Mouse (Mus musculus) small intestine, adult 2 months (tissue): ENCODE data around the gene Lrrc43. TPM values are rescaled to one million over a fixed set of nuclear protein-coding genes. Genes with fewer than 3 reads are reported as not detected.
"Not testable (repeated sequence)": the region's sequence is repeated elsewhere in the genome, so short reads cannot be mapped to it uniquely, and the experiment has no call there.

Experiments
- H3K27ac ChIP-seq: fragments of 200-500 bp; 2 replicates; pipeline ENCODE4 v1.5.1; 2012; ENCODE audit warnings: low read depth, low read length, control low read depth, inconsistent platforms; ENCODE audit not compliant: insufficient read depth
- H3K27me3 ChIP-seq: fragments of 200-500 bp; 2 replicates; pipeline ENCODE4 v1.6.1; 2012; ENCODE audit warnings: mild to moderate bottlenecking, moderate library complexity, low read length, inconsistent platforms; ENCODE audit not compliant: control insufficient read depth, insufficient read depth
- H3K36me3 ChIP-seq: fragments of 200-500 bp; 2 replicates; pipeline ENCODE4 v1.6.1; 2012; ENCODE audit warnings: mild to moderate bottlenecking, low read length, control low read depth, inconsistent platforms; ENCODE audit not compliant: control insufficient read depth, insufficient read depth
- H3K4me1 ChIP-seq: fragments of 200-500 bp; 2 replicates; pipeline ENCODE4 v1.6.1; 2012; ENCODE audit warnings: low read length, inconsistent platforms, mixed read lengths; ENCODE audit not compliant: control insufficient read depth, insufficient read depth, insufficient read length
- H3K4me3 ChIP-seq: fragments of 200-500 bp; 2 replicates; pipeline ENCODE4 v1.5.1; 2012; ENCODE audit warnings: low read depth, mild to moderate bottlenecking, control low read depth, inconsistent platforms, low read length, moderate library complexity
- CTCF ChIP-seq: fragments of 200-500 bp; IDR thresholded peaks from 2 replicates; pipeline ENCODE4 v1.5.1; 2012; ENCODE audit warnings: low read depth, mild to moderate bottlenecking, control low read depth, inconsistent platforms, low read length, moderate library complexity, mixed read lengths; ENCODE audit not compliant: insufficient replicate concordance, insufficient read length; ENCODE audit errors: extremely low read depth
- POLR2A ChIP-seq: fragments of 200-500 bp; IDR thresholded peaks from 2 replicates; pipeline ENCODE4 v1.6.1; 2012; ENCODE audit warnings: low read depth, mild to moderate bottlenecking, control low read depth, inconsistent platforms, low read length, moderate library complexity
- WGBS: fragments of 180-500 bp; shearing (Covaris S2); methylation state at CpG from one replicate; pipeline ENCODE4 v1.1.7; 2018; 5-methylcytosine and 5-hydroxymethylcytosine counted together
- polyA plus RNA-seq: library from polyadenylated mRNA; depleted of rRNA; stranded (reverse); fragments of >200 nt; gene quantifications from 2 replicates; pipeline ENCODE4 v1.2.3, GENCODE M21; 2012

Gene Lrrc43
- polyA plus RNA-seq, 1 experiment, result not detected

DNA sequence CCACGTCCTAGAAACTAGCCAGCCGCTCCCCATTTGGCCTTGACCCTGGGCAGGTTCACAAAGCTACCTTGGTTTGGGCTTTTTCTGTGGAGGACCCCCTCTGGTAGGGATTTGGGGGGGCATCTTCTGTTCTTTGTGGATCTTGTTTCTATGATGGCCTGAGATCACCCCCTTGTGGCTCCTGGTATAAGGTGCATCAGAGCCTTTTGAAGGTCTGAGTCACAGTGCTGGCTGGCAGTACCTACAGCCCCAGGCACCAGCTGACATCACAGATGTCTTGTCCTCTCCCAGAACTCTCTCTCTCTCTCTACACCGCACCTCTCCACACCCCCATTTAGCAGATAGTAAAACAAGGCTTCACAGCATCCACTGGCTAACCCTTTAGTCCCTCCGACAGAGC, 10.6 kb downstream of the Lrrc43 start:
- no peaks in the 10 kb centered on the region for H3K27me3 ChIP-seq
- H3K27ac ChIP-seq, result no peak overlapping the region
- 0 out of 2 replicates have a peak, but pooled peaks cover 2% of the 10 kb centered on the region for H3K4me1 ChIP-seq
- WGBS, result 42% methylated on average over 4 of the region's 4 CpGs
- H3K36me3 ChIP-seq, result no peaks in the 10 kb centered on the region
- H3K4me3 ChIP-seq, result no peak overlapping the region
- TF ChIP-seq CTCF, result no peak
- TF ChIP-seq POLR2A, result no peak

DNA sequence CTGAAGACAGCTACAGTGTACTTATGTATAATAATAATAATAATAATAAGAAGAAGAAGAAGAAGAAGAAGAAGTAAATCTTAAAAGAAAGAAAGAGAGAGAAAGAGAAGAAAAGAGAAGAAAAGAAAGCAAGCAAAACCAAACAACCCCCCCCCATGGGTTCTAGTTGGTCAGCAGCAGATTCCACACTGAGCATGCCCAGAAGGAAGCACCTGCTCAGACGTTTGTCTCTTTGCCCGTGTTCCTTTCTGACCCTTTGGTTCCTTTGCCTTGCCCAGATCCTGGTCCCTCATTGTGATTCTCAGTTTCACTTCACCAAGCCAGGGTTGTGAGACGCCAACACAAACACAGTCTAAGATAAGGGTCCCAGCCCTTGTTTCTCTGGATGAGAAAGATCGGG, 12.9 kb downstream of the Lrrc43 start:
- Histone ChIP-seq H3K36me3 (no peaks in the 10 kb centered on the region), H3K27me3 (peaks cover 6% of the 10 kb centered on the region), H3K4me3 (no peak overlapping the region), H3K27ac (no peak overlapping the region), H3K4me1 (0 out of 2 replicates have a peak, but pooled peaks cover 2% of the 10 kb centered on the region)
- TF ChIP-seq CTCF (no peak), POLR2A (no peak)
- WGBS, result 25% methylated on average over 4 of the region's 4 CpGs

DNA sequence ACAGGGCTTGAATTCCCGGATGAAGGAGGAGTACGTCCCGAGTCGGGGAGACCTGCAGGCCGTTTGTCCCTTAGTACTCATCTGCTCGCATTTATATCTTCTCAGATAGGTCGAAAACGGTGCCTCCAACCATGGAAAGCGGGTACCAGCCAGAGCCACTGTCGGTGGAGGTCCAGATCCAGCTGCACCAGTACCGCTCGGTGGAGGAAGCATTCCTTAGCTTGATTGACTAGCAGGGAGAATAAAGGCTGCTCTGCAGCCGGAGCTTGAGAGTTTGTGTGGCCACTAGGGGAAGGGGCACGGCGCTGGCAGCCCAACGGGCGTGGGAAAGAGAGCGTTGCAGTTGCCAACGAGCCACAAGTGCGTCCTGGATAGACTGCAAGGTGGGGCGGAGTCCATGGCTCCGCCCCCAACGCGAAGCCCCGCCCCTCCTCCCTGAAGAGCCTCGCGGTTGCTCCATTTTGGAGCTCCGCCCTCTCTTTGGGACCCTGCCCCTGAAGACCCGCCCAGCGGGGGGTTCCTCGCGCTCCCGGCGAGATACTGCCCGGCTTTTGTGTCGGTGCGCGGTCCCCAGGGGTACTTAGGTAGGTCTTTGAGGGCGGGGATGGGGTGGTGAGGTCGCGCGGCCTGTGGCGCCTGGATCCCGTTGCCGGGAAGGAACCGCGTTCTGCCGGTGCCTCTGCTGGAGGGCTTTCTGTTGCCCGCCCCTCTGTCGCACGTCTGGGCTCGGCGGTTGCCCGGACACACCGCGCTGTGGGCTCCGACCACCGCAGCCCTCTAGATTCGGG, 19.0 kb downstream of the Lrrc43 start:
- peaks cover 9% of the 10 kb centered on the region for H3K4me1 ChIP-seq
- WGBS, result 1% methylated on average over 59 of the region's 59 CpGs
- TF ChIP-seq CTCF, result no peak
- TF ChIP-seq POLR2A, result no peak
- peaks cover 23% of the 10 kb centered on the region for H3K27me3 ChIP-seq
- H3K36me3 ChIP-seq, result no peaks in the 10 kb centered on the region
- H3K4me3 ChIP-seq, result peak overlapping the region; percentile 76
- H3K27ac ChIP-seq, result no peak overlapping the region

DNA sequence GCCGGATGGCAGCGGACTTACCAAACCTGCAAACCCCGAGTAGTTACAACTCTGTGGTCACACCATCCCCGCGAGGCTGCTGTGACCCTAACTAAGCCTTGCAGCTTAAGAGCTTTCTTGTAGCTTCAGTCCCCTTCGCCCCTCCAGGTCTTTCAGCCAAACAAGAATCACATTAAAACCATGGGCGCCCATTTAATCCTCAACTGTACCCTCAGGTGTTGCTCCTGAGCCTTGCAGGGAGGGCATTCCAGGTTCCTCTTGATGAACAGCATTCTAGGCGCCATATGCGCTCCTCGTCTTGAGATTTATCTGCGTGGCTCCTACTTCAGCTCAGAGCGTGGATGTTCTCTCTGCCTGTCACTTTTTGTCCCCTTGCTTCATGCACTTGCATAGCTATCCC, 19.8 kb downstream of the Lrrc43 start:
- Histone ChIP-seq H3K27ac (no peak overlapping the region), H3K36me3 (no peaks in the 10 kb centered on the region), H3K4me1 (peaks cover 9% of the 10 kb centered on the region), H3K27me3 (peaks cover 23% of the 10 kb centered on the region), H3K4me3 (peak overlapping the region; percentile 76)
- TF ChIP-seq CTCF, result no peak
- no peak for TF ChIP-seq POLR2A
- 13% methylated on average over 12 of the region's 12 CpGs for WGBS

DNA sequence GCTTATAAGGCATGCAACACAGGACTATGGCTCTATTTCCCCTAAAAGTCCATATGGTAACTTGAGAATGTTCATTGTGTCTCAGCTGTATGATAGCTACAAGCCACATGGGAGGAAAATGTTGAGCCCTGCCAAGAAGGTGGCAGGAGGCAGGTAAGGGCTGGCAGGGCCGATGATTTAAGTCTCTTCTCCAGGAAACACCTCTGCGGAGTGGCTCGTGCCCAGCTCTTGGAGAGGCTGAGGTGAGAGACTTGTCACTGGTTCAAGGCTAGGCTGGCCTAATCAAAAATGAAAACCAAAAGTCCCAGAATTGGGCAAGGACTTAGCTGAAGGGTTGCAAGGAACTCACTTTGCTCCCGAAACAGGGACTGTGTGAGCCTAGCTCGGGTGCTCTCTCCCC, 21.1 kb downstream of the Lrrc43 start, which contains the start of gene B3gnt4:
Gene B3gnt4 (plus strand): TSS at position 301 of the 400 bp plus-strand sequence.
- H3K27ac ChIP-seq, result no peak within 1 kb of the TSS
- H3K36me3 ChIP-seq, result peaks cover under 1% of the 10 kb centered on the region; the same call in 1 of the 2 replicates
- no peak within 1 kb of the TSS for H3K4me3 ChIP-seq
- peaks cover 9% of the 10 kb centered on the region for H3K4me1 ChIP-seq
- H3K27me3 ChIP-seq, result peaks cover 23% of the 10 kb centered on the region
- 85% methylated on average over 5 of the region's 5 CpGs for WGBS
- TF ChIP-seq CTCF, result no peak
- TF ChIP-seq POLR2A, result no peak

DNA sequence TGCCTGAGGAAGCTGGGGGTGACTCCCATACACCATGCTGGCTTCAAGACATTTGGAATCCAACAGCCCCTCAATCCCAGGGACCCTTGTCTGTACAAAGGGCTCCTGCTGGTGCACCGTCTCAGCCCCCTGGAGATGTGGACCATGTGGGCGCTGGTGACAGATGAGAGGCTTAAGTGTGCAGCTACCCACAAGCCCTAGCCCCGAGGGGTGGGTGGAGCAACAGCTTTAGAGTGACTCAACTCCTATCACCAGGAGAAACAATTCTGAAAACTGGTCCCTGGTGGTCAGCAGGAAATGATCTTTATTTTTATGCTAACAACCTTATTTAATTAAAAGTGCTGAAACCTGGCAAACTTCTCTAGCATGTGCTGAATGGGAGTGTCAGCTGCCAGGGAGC, 22.3 kb downstream of the Lrrc43 start:
- WGBS, result 81% methylated on average over 3 of the region's 3 CpGs
- not testable (repeated sequence) for H3K27ac ChIP-seq, H3K36me3 ChIP-seq

DNA sequence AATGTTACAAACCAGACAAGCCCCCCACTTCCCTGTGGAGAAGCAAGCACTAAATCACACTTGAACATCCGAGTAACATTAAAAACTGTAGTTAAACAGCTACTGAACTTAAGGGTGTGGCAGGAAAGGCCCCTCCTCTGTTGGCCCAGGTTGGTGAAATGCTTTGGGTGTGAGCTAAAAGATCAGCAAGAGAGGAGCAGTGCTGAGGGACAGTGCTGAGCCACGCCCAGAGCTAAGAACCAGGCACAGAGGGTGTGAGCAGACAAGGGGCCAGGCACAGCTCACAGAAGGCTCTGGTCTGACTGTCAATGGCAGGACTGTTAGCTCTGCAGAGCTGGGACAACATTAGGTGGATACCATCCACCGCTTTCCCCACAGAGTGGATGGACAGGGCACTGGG, 23.0 kb downstream of the Lrrc43 start:
- H3K4me3 ChIP-seq, result no peak overlapping the region
- peaks cover 17% of the 10 kb centered on the region for H3K27me3 ChIP-seq
- WGBS, result 52% methylated on average over 3 of the region's 3 CpGs
- no peak overlapping the region for H3K27ac ChIP-seq
- peaks cover 14% of the 10 kb centered on the region for H3K36me3 ChIP-seq
- TF ChIP-seq CTCF, result no peak
- TF ChIP-seq POLR2A, result no peak
- H3K4me1 ChIP-seq, result peaks cover 9% of the 10 kb centered on the region

More for the DNA sequence above, 22.3 kb downstream of the Lrrc43 start:
- H3K27me3 ChIP-seq, result peaks cover 23% of the 10 kb centered on the region
- H3K4me1 ChIP-seq, H3K4me3 ChIP-seq: not testable (repeated sequence)

DNA sequence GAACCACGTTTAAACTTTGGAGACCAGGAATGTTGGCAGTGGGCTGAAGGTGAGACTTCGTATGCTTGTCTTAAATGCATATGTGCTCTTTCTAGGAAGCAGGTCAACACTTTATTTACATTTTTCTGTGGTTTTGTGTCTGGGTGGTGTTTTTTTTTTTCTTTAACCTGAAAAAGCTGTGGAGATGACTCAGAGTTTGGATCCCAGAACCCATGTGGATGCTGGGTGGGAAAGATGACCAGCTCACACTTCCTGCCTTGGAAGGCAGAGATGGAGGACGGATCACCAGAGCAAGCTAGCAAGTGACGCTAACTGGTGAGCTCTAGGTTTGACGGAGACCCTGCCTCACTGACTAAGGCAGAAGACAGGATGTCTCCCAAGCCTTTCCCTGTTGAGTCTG, 25.8 kb downstream of the Lrrc43 start:
- H3K4me1 ChIP-seq, result no peaks in the 10 kb centered on the region
- no peak overlapping the region for H3K27ac ChIP-seq
- 95% methylated on average over 5 of the region's 5 CpGs for whole genome bisulfite sequencing
- H3K36me3 ChIP-seq, result peaks cover 23% of the 10 kb centered on the region
- TF ChIP-seq POLR2A (no peak), CTCF (no peak)
- H3K4me3 ChIP-seq, result no peak overlapping the region
- no peaks in the 10 kb centered on the region for H3K27me3 ChIP-seq
